Mouse (Mus musculus) erythroid progenitor cell, adult 5-6 weeks (primary cell): ENCODE data around the gene Mex3a. TPM values are rescaled to one million over a fixed set of nuclear protein-coding genes. Genes with fewer than 3 reads are reported as not detected.

Experiments used
- ATAC-seq: replicated peaks from 2 replicates; pipeline ENCODE4 v1.8.0; 2016; ENCODE audit warnings: moderate number of reproducible peaks, mild to moderate bottlenecking, moderate TSS enrichment, inconsistent platforms; ENCODE audit not compliant: poor library complexity, low FRiP score, severe bottlenecking
- total RNA-seq, 2 experiments: library from RNA; stranded (forward) in 1 of 2; stranded (reverse) in 1 of 2; fragments of 150-400 nt in 1 of 2; fragments of 186-747, 209-891 nt in 1 of 2; gene quantifications; 2 replicates each; pipeline versions ENCODE4 v1.2.3 to v1.2.4; 2015 to 2017; ENCODE audit warnings: low replicate concordance in 2 of 2

Gene Mex3a
- total RNA-seq, 2 experiments from 2014 or later, result 0.08 to 0.42 TPM

- ATAC-seq, result no peak
Measured at GRCm38 (mm10) chr3:88525021-88525420, 7.2 kb upstream of the Mex3a start.

GRCm38 (mm10) chr3:88526157-88527131, 5.8 kb upstream of the Mex3a start:
- ATAC-seq, result peak; percentile 86

- ATAC-seq, result no peak
Measured at GRCm38 (mm10) chr3:88527565-88527964, 4.6 kb upstream of the Mex3a start.

GRCm38 (mm10) chr3:88528646-88529045, 3.5 kb upstream of the Mex3a start:
- ATAC-seq, result no peak

GRCm38 (mm10) chr3:88529204-88530000, 2.8 kb upstream of the Mex3a start:
- no peak for ATAC-seq

- no peak for ATAC-seq
Measured at GRCm38 (mm10) chr3:88530082-88530864, 1.9 kb upstream of the Mex3a start.

- peak; percentile 52; the same call in 1 of the 2 replicates for ATAC-seq
Measured at GRCm38 (mm10) chr3:88531348-88532298, 572 bp upstream of the Mex3a start.

GRCm38 (mm10) chr3:88532689-88533511, 705 bp downstream of the Mex3a start:
- no peak for ATAC-seq

GRCm38 (mm10) chr3:88533706-88534105, 1.5 kb downstream of the Mex3a start:
- ATAC-seq, result no peak

GRCm38 (mm10) chr3:88535005-88535404, 2.8 kb downstream of the Mex3a start:
- ATAC-seq, result no peak

GRCm38 (mm10) chr3:88535527-88535926, 3.3 kb downstream of the Mex3a start:
- no peak for ATAC-seq

GRCm38 (mm10) chr3:88536103-88536930, 4.1 kb downstream of the Mex3a start:
- ATAC-seq, result no peak

GRCm38 (mm10) chr3:88537146-88537545, 5.0 kb downstream of the Mex3a start:
- no peak for ATAC-seq

GRCm38 (mm10) chr3:88538271-88539145, 6.3 kb downstream of the Mex3a start:
- ATAC-seq, result no peak

- ATAC-seq, result no peak
Measured at GRCm38 (mm10) chr3:88539397-88539796, 7.2 kb downstream of the Mex3a start.

- no peak for ATAC-seq
Measured at GRCm38 (mm10) chr3:88540085-88540484, 7.9 kb downstream of the Mex3a start.
